Mouse (Mus musculus) MEL (cell line): ENCODE data around the gene Aebp1. TPM values are rescaled to one million over a fixed set of nuclear protein-coding genes. Genes with fewer than 3 reads are reported as not detected.

Experiments
- DNase-seq: peaks from one replicate; pipeline ENCODE4 v3.0.0; 2011; ENCODE audit warnings: low read depth, low spot score
- H3K27ac ChIP-seq: 2 replicates; pipeline ENCODE4 v1.5.1; 2012; ENCODE audit warnings: low read depth, mild to moderate bottlenecking, control low read depth, low read length, moderate library complexity; ENCODE audit not compliant: control insufficient read depth
- H3K27me3 ChIP-seq, 2 experiments: fragments of 150-350 bp in 1 of 2; sonication (generic) in 1 of 2; 2 replicates each; pipeline ENCODE4 v1.6.1; 2012; ENCODE audit warnings: low read length in 2 of 2, mild to moderate bottlenecking in 2 of 2, improper control_type of control experiment in 1 of 2, moderate library complexity in 1 of 2; ENCODE audit not compliant: insufficient read depth in 2 of 2, control insufficient read depth in 1 of 2
- H3K36me3 ChIP-seq, 2 experiments: 2 replicates each; pipeline ENCODE4 v1.6.1; 2012 to 2014; ENCODE audit warnings: low read length in 2 of 2, improper control_type of control experiment in 1 of 2, inconsistent platforms in 1 of 2, mild to moderate bottlenecking in 1 of 2; ENCODE audit not compliant: insufficient read depth in 2 of 2, control insufficient read depth in 1 of 2
- H3K4me1 ChIP-seq, 2 experiments: fragments of 150-350 bp in 1 of 2; sonication (generic) in 1 of 2; 2 replicates each; pipeline ENCODE4 v1.6.1; 2012; ENCODE audit warnings: low read length in 2 of 2, improper control_type of control experiment in 1 of 2, mild to moderate bottlenecking in 1 of 2; ENCODE audit not compliant: insufficient read depth in 2 of 2, control insufficient read depth in 1 of 2
- H3K4me3 ChIP-seq, 2 experiments: fragments of 150-350 bp in 1 of 2; sonication (generic) in 1 of 2; 2 replicates each; pipeline ENCODE4 v1.5.1; 2012; ENCODE audit warnings: low read depth in 2 of 2, low read length in 2 of 2, mild to moderate bottlenecking in 2 of 2, moderate library complexity in 2 of 2, control low read depth in 1 of 2, improper control_type of control experiment in 1 of 2; ENCODE audit not compliant: control insufficient read depth in 1 of 2, insufficient read depth in 1 of 2
- H3K79me2 ChIP-seq: 2 replicates; pipeline ENCODE4 v1.6.1; 2012; ENCODE audit warnings: mild to moderate bottlenecking, low read length, moderate library complexity; ENCODE audit not compliant: control insufficient read depth, poor library complexity, insufficient read depth
- H3K9ac ChIP-seq: 2 replicates; pipeline ENCODE4 v1.6.1; 2012; ENCODE audit warnings: low read depth, mild to moderate bottlenecking, control low read depth, low read length, moderate library complexity; ENCODE audit not compliant: control insufficient read depth, poor library complexity, severe bottlenecking
- H3K9me3 ChIP-seq: fragments of 150-350 bp; sonication (generic); replicated peaks from 2 replicates; pipeline ENCODE4 v1.6.1; 2012; ENCODE audit warnings: mild to moderate bottlenecking, low read length, improper control_type of control experiment, moderate library complexity; ENCODE audit not compliant: insufficient read depth
- CHD1 ChIP-seq: IDR thresholded peaks from 2 replicates; pipeline ENCODE4 v1.6.1; 2012; ENCODE audit warnings: low read depth, mild to moderate bottlenecking, inconsistent platforms, low read length, improper control_type of control experiment
- CHD2 ChIP-seq: IDR thresholded peaks from 2 replicates; pipeline ENCODE4 v1.6.1; 2011; ENCODE audit warnings: low read length, improper control_type of control experiment
- E2F4 ChIP-seq: IDR thresholded peaks from 2 replicates; pipeline ENCODE4 v1.6.1; 2011; ENCODE audit warnings: low read depth, low read length, improper control_type of control experiment, borderline replicate concordance
- ELF1 ChIP-seq: IDR thresholded peaks from 2 replicates; pipeline ENCODE4 v1.6.1; 2014; ENCODE audit warnings: low read depth, mild to moderate bottlenecking, inconsistent platforms, low read length, improper control_type of control experiment, moderate library complexity
- ETS1 ChIP-seq: IDR thresholded peaks from 2 replicates; pipeline ENCODE4 v1.6.1; 2012; ENCODE audit warnings: low read depth, mild to moderate bottlenecking, inconsistent platforms, low read length, improper control_type of control experiment, moderate library complexity
- JUND ChIP-seq: IDR thresholded peaks from 2 replicates; pipeline ENCODE4 v1.6.1; 2011; ENCODE audit warnings: low read depth, mild to moderate bottlenecking, improper control_type of control experiment, low read length
- KAT2A ChIP-seq: conservative IDR thresholded peaks from 2 replicates; pipeline ENCODE4 v1.6.1; 2012; ENCODE audit warnings: low read depth, low read length, improper control_type of control experiment, inconsistent platforms
- MAFK ChIP-seq: IDR thresholded peaks from 2 replicates; pipeline ENCODE4 v1.6.1; 2011; ENCODE audit warnings: low read depth, mild to moderate bottlenecking, low read length, improper control_type of control experiment, borderline replicate concordance
- MAX ChIP-seq: IDR thresholded peaks from 2 replicates; pipeline ENCODE4 v1.6.1; 2011; ENCODE audit warnings: low read length, improper control_type of control experiment
- MAZ ChIP-seq: IDR thresholded peaks from 2 replicates; pipeline ENCODE4 v1.6.1; 2012; ENCODE audit warnings: low read depth, mild to moderate bottlenecking, inconsistent platforms, low read length, improper control_type of control experiment
- MYC ChIP-seq: IDR thresholded peaks from 2 replicates; pipeline ENCODE4 v1.6.1; 2011; ENCODE audit warnings: low read depth, mild to moderate bottlenecking, low read length, improper control_type of control experiment, moderate library complexity
- POLR2A ChIP-seq, 2 experiments: IDR thresholded peaks; 2 replicates each; pipeline ENCODE4 v1.6.1; 2011 to 2012; ENCODE audit warnings: low read length in 2 of 2, mild to moderate bottlenecking in 2 of 2, control low read depth in 1 of 2, improper control_type of control experiment in 1 of 2, low read depth in 1 of 2, moderate library complexity in 1 of 2; ENCODE audit not compliant: control insufficient read depth in 1 of 2, insufficient read depth in 1 of 2, poor library complexity in 1 of 2
- POLR2AphosphoS2 ChIP-seq: IDR thresholded peaks from 2 replicates; pipeline ENCODE4 v1.6.1; 2011; ENCODE audit warnings: low read length, improper control_type of control experiment
- POLR2AphosphoS5 ChIP-seq: IDR thresholded peaks from 2 replicates; pipeline ENCODE4 v1.6.1; 2012; ENCODE audit warnings: low read depth, borderline replicate concordance, mild to moderate bottlenecking, inconsistent platforms, low read length, moderate library complexity, mixed read lengths
- RAD21 ChIP-seq: IDR thresholded peaks from 2 replicates; pipeline ENCODE4 v1.6.1; 2011; ENCODE audit warnings: mild to moderate bottlenecking, low read depth, low read length, improper control_type of control experiment
- TBP ChIP-seq: IDR thresholded peaks from 2 replicates; pipeline ENCODE4 v1.8.0; 2011; ENCODE audit warnings: low read depth, low read length, improper control_type of control experiment
- UBTF ChIP-seq: IDR thresholded peaks from 2 replicates; pipeline ENCODE4 v1.6.1; 2012; ENCODE audit warnings: low read depth, mild to moderate bottlenecking, inconsistent platforms, low read length, improper control_type of control experiment, moderate library complexity, borderline replicate concordance; ENCODE audit not compliant: insufficient read depth
- USF2 ChIP-seq, 2 experiments: IDR thresholded peaks; 2 replicates each; pipeline ENCODE4 v1.6.1; 2011 to 2012; ENCODE audit warnings: improper control_type of control experiment in 2 of 2, low read length in 2 of 2, borderline replicate concordance in 1 of 2, inconsistent platforms in 1 of 2, low read depth in 1 of 2, mild to moderate bottlenecking in 1 of 2; ENCODE audit not compliant: insufficient read depth in 1 of 2
- ZC3H11A ChIP-seq: IDR thresholded peaks from 2 replicates; pipeline ENCODE4 v1.6.1; 2012; ENCODE audit warnings: low read depth, mild to moderate bottlenecking, inconsistent platforms, low read length, improper control_type of control experiment
- ZMIZ1 ChIP-seq: IDR thresholded peaks from 2 replicates; pipeline ENCODE4 v1.6.1; 2012; ENCODE audit warnings: low read depth, mild to moderate bottlenecking, inconsistent platforms, low read length, improper control_type of control experiment, moderate library complexity
- ZNF384 ChIP-seq: IDR thresholded peaks from 2 replicates; pipeline ENCODE4 v1.6.1; 2012; ENCODE audit warnings: low read depth, mild to moderate bottlenecking, inconsistent platforms, low read length, improper control_type of control experiment
- polyA plus RNA-seq, 2 experiments: library from polyadenylated mRNA; stranded (reverse) in 1 of 2; unstranded in 1 of 2; fragments of >175 nt in 1 of 2; fragments of >200 nt in 1 of 2; gene quantifications; 2 replicates each; pipeline versions ENCODE4 v1.2.1 to v1.2.4; 2012; ENCODE audit warnings: low replicate concordance in 2 of 2, low read depth in 1 of 2; ENCODE audit not compliant: insufficient read length in 2 of 2, insufficient read depth in 1 of 2, missing spikeins in 1 of 2
- total RNA-seq: library from RNA; depleted of rRNA; stranded (reverse); fragments of 300-350 nt; gene quantifications from 2 replicates; pipeline ENCODE4 v1.2.3, GENCODE M21; 2012

The Aebp1 gene
- total and polyA plus RNA-seq, 3 experiments: 0.10 TPM; not detected in 2

DNA sequence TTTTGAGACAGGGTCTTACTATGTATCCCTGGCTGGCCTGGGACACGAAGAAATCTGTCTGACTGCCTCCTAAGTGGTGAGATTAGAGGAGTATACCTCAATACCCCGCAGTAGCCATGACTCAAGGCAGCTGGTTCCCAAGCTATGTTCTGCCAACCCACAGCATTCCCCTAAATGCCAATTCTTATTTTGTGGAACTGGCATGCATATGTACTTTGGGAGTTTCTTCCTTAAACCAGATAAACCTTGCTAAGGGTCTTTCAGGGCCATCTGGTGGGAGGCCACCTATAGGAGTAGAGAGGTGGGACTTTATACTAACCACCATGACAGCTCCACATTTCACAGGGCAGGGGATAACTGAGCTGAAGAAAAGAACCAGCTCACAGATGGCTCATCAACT, 42.1 kb downstream of the Aebp1 start:
- no peak overlapping the region for H3K4me3 ChIP-seq
- no peak for DNase-seq
- H3K79me2 ChIP-seq: no peaks in the 10 kb centered on the region
- TF ChIP-seq POLR2AphosphoS2: no peak
- no peak overlapping the region for H3K9ac ChIP-seq
- H3K27me3 ChIP-seq: peaks cover 0 to 5% of the 10 kb centered on the region in 2 experiments; a peak in 3 of 4 replicates
- H3K4me1 ChIP-seq: 0 out of 4 replicates have a peak, but pooled peaks cover 0 to 2% of the 10 kb centered on the region in 2 experiments
- H3K36me3 ChIP-seq: no peaks in the 10 kb centered on the region
- H3K27ac ChIP-seq: no peak overlapping the region
- H3K9me3 ChIP-seq: no peaks in the 10 kb centered on the region

DNA sequence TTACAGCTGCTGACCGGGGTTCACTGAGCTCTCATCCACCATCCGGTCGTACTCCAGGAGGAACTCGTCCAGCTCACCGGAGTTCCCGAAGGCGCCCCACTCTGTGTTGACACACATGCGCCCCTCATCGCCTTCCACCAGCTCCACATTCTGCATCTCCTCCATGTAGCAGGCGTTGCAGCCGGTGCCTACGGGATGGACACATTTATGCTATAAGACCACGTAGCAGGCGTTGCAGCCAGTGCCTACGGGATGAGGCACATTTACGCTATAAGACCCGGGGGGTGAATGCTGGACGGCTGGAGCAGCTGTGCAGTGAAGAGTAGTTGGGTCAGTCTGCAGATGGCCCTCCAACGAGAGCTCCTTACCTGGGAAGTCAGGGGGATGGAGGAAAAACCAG, 42.6 kb downstream of the Aebp1 start:
- 0 out of 4 replicates have a peak, but pooled peaks cover 0 to 2% of the 10 kb centered on the region in 2 experiments for H3K4me1 ChIP-seq
- H3K79me2 ChIP-seq: no peaks in the 10 kb centered on the region
- no peak overlapping the region for H3K4me3 ChIP-seq
- no peaks in the 10 kb centered on the region for H3K36me3 ChIP-seq
- TF ChIP-seq ZC3H11A: no peak
- no peak for TF ChIP-seq ZMIZ1
- TF ChIP-seq UBTF: no peak
- TF ChIP-seq ETS1: no peak
- no peak for TF ChIP-seq MAZ
- no peak for TF ChIP-seq CHD1
- no peak for TF ChIP-seq MYC
- TF ChIP-seq JUND: no peak
- no peak for TF ChIP-seq POLR2AphosphoS5
- no peak for TF ChIP-seq TBP
- TF ChIP-seq ELF1: no peak
- no peak for TF ChIP-seq RAD21
- TF ChIP-seq MAFK: no peak
- no peak for TF ChIP-seq MAX
- TF ChIP-seq USF2 (IDR thresholded peaks at IDR 0.05; ENCODE audit: borderline replicate concordance in 1 of 2, insufficient read depth in 1 of 2, low read depth in 1 of 2, low read length in 2 of 2): no peak
- no peak for TF ChIP-seq E2F4
- TF ChIP-seq CHD2: no peak
- no peak for TF ChIP-seq KAT2A
- TF ChIP-seq POLR2A (IDR thresholded peaks at IDR 0.05; ENCODE audit: control insufficient read depth in 1 of 2, insufficient read depth in 1 of 2, low read depth in 1 of 2, low read length in 2 of 2, poor library complexity in 1 of 2): no peak
- no peak for TF ChIP-seq ZNF384
- peaks cover 0 to 5% of the 10 kb centered on the region in 2 experiments; a peak in 3 of 4 replicates for H3K27me3 ChIP-seq
- no peak overlapping the region for H3K9ac ChIP-seq
- H3K27ac ChIP-seq: no peak overlapping the region
- H3K9me3 ChIP-seq: no peaks in the 10 kb centered on the region
- DNase-seq: no peak
